Mouse (Mus musculus): ENCODE measurements around the gene Strn.
A peak's percentile ranks its signal among the peaks of the same experiment; 100 is the strongest.

Gene Strn

GRCm38 (mm10) chr17:78614481-78614880, 122.5 kb downstream of the Strn start:
- DNase-seq = no peak

- no peak for DNase-seq
These were observed 125.9 kb downstream of the Strn start for GRCm38 (mm10) chr17:78611117-78611516.

GRCm38 (mm10) chr17:78609191-78609855, 127.7 kb downstream of the Strn start:
- DNase-seq = no peak

- no peak for DNase-seq
These were observed 128.3 kb downstream of the Strn start for GRCm38 (mm10) chr17:78608716-78609115.

- no peak for DNase-seq
These were observed 128.8 kb downstream of the Strn start for GRCm38 (mm10) chr17:78608135-78608670.

GRCm38 (mm10) chr17:78604431-78604830, 132.6 kb downstream of the Strn start:
- no peak for DNase-seq

GRCm38 (mm10) chr17:78603872-78604271, 133.1 kb downstream of the Strn start:
- peak; percentile 53 for DNase-seq

- no peak for DNase-seq
These were observed 134.7 kb downstream of the Strn start for GRCm38 (mm10) chr17:78602316-78602715.

GRCm38 (mm10) chr17:78601601-78602000, 135.4 kb downstream of the Strn start:
- no peak for DNase-seq

GRCm38 (mm10) chr17:78601042-78601441, 136.0 kb downstream of the Strn start:
- DNase-seq = no peak

Data from cerebellum, adult 11-12 months (tissue).